Mouse (Mus musculus) myocyte (in vitro differentiated cells): Measurements from ENCODE around the gene Pprc1.

ENCODE experiments used
- CEBPB ChIP-seq: IDR thresholded peaks from 2 replicates; pipeline ENCODE4 v1.6.1; 2011; ENCODE audit warnings: mild to moderate bottlenecking, moderate library complexity; ENCODE audit not compliant: poor library complexity, insufficient read depth, severe bottlenecking
- E2F4 ChIP-seq: IDR thresholded peaks from one replicate; pipeline ENCODE4 v1.6.1; 2011; ENCODE audit warnings: mild to moderate bottlenecking, control low read depth, moderate library complexity; ENCODE audit not compliant: insufficient read depth
- MYOD1 ChIP-seq, 3 experiments: IDR thresholded peaks; one replicate each; pipeline ENCODE4 v1.6.1; 2011; ENCODE audit warnings: control low read depth in 2 of 3, low read depth in 2 of 3, mild to moderate bottlenecking in 2 of 3, moderate library complexity in 1 of 3; ENCODE audit not compliant: insufficient read length in 2 of 3, control insufficient read depth in 1 of 3
- POLR2A ChIP-seq: IDR thresholded peaks from one replicate; pipeline ENCODE4 v1.6.1; 2011; ENCODE audit warnings: low read depth, mild to moderate bottlenecking, control low read depth, moderate library complexity; ENCODE audit not compliant: insufficient read length
- POLR2AphosphoS2 ChIP-seq: IDR thresholded peaks from one replicate; pipeline ENCODE4 v1.6.1; 2011; ENCODE audit warnings: low read depth, control low read depth; ENCODE audit not compliant: insufficient read length
- REST ChIP-seq: IDR thresholded peaks from one replicate; pipeline ENCODE4 v1.6.1; 2011; ENCODE audit warnings: mild to moderate bottlenecking, control low read depth, moderate library complexity; ENCODE audit not compliant: insufficient read depth, insufficient read length
- SRF ChIP-seq: IDR thresholded peaks from one replicate; pipeline ENCODE4 v1.6.1; 2011; ENCODE audit warnings: low read depth; ENCODE audit not compliant: control insufficient read depth, insufficient read length
- TCF12 ChIP-seq: IDR thresholded peaks from one replicate; pipeline ENCODE4 v1.6.1; 2011; ENCODE audit warnings: mild to moderate bottlenecking, control low read depth; ENCODE audit not compliant: poor library complexity, insufficient read depth, severe bottlenecking
- USF1 ChIP-seq: IDR thresholded peaks from one replicate; pipeline ENCODE4 v1.6.1; 2011; ENCODE audit warnings: low read depth, mild to moderate bottlenecking, control low read depth, moderate library complexity

DNA sequence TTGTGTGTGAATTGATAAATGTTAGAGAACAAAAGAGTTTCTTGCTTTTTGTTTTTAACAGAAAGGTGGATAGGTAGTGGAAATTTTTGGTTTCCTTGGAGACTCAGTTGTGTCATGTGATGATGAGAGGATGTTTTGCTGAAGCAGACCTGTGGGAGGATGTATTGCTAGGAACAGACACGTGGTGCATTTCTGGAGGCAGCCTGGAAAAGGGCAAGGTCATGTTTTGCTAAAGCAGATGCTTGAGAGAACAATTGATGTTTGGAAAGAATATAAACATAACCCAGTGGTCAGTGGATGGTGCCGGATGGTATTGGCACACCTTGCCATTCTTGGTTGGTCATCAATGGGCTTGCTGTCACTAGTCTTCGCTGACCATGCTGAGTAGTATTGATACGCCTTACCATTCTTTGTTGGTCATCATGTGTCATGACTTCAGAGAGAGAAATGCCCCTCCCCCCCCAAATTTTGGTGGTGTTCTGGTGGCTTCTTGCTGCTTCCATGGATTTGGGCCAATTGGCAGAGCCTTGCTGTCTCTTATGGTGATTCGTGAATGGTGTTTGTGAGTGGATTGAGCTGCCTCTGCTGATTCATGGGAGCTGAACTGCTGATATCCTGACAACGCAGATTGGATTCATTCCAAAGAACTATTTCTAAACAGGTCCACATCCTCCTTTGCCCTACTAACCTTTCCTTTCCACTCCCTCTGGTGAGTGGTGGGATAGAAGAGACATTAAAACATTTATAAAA, 58.9 kb downstream of the Pprc1 start:
- TF ChIP-seq E2F4 (no peak), TCF12 (no peak), POLR2A (no peak), POLR2AphosphoS2 (no peak), MYOD1 (IDR thresholded peaks at IDR 0.05; ENCODE audit: control insufficient read depth in 1 of 3, insufficient read length in 2 of 3, low read depth in 2 of 3) (no peak), CEBPB (no peak), SRF (no peak), REST (no peak), USF1 (no peak)
